Mouse (Mus musculus): ENCODE results near the gene Carmil1. TPM values are rescaled to one million over a fixed set of nuclear protein-coding genes. Genes with fewer than 3 reads are reported as not detected.

Gene Carmil1
- total RNA-seq (2015) (3.7 and 3.8 TPM in 2 replicates), total RNA-seq (2017) (4.9 and 5.6 TPM in 2 replicates)

- ATAC-seq (replicated peaks; ENCODE audit: poor library complexity) = peak; percentile 92
Observed at GRCm38 (mm10) chr13:24280439-24281431, at the start of gene Carmil1. TSS of gene Carmil1 (minus strand) at chr13:24280795.

- ATAC-seq (replicated peaks; ENCODE audit: poor library complexity) = no peak
Observed at GRCm38 (mm10) chr13:24330128-24330527, 49.5 kb upstream of the Carmil1 start.

- ATAC-seq (replicated peaks; ENCODE audit: poor library complexity) = 0 out of 2 replicates have a peak, but pooled peaks have one; percentile 34
Observed at GRCm38 (mm10) chr13:24328036-24328817, 47.6 kb upstream of the Carmil1 start.

- ATAC-seq (replicated peaks; ENCODE audit: poor library complexity) = no peak
Observed at GRCm38 (mm10) chr13:24327201-24327600, 46.6 kb upstream of the Carmil1 start, which contains the start of gene Cmah. TSS of gene Cmah (plus strand) at chr13:24327404.

- no peak for ATAC-seq (replicated peaks; ENCODE audit: poor library complexity)
Observed at GRCm38 (mm10) chr13:24321313-24321712, 40.7 kb upstream of the Carmil1 start.

- ATAC-seq (replicated peaks; ENCODE audit: poor library complexity) = peak; percentile 88
Observed at GRCm38 (mm10) chr13:24318618-24319017, 38.0 kb upstream of the Carmil1 start.

- peak; percentile 44; the same call in 1 of the 2 replicates for ATAC-seq (replicated peaks; ENCODE audit: poor library complexity)
Observed at GRCm38 (mm10) chr13:24316563-24316962, 36.0 kb upstream of the Carmil1 start.

GRCm38 (mm10) chr13:24311011-24311940, 30.7 kb upstream of the Carmil1 start:
- ATAC-seq (replicated peaks; ENCODE audit: poor library complexity) = peak; percentile 88

GRCm38 (mm10) chr13:24306248-24306647, 25.7 kb upstream of the Carmil1 start:
- ATAC-seq (replicated peaks; ENCODE audit: poor library complexity) = no peak

- no peak for ATAC-seq (replicated peaks; ENCODE audit: poor library complexity)
Observed at GRCm38 (mm10) chr13:24305486-24305885, 24.9 kb upstream of the Carmil1 start.

- peak; percentile 88 for ATAC-seq (replicated peaks; ENCODE audit: poor library complexity)
Observed at GRCm38 (mm10) chr13:24297252-24297651, 16.7 kb upstream of the Carmil1 start.

- no peak for ATAC-seq (replicated peaks; ENCODE audit: poor library complexity)
Observed at GRCm38 (mm10) chr13:24287381-24287780, 6.8 kb upstream of the Carmil1 start.

- no peak for ATAC-seq (replicated peaks; ENCODE audit: poor library complexity)
Observed at GRCm38 (mm10) chr13:24279762-24280438, 695 bp downstream of the Carmil1 start.

- no peak for ATAC-seq (replicated peaks; ENCODE audit: poor library complexity)
Observed at GRCm38 (mm10) chr13:24279407-24279761, 1.2 kb downstream of the Carmil1 start.

GRCm38 (mm10) chr13:24272740-24273377, 7.7 kb downstream of the Carmil1 start:
- no peak for ATAC-seq (replicated peaks; ENCODE audit: poor library complexity)

GRCm38 (mm10) chr13:24269100-24269465, 11.5 kb downstream of the Carmil1 start:
- ATAC-seq (replicated peaks; ENCODE audit: poor library complexity) = no peak

GRCm38 (mm10) chr13:24268355-24269099, 12.1 kb downstream of the Carmil1 start:
- no peak for ATAC-seq (replicated peaks; ENCODE audit: poor library complexity)

GRCm38 (mm10) chr13:24264760-24265159, 15.8 kb downstream of the Carmil1 start:
- no peak for ATAC-seq (replicated peaks; ENCODE audit: poor library complexity)

GRCm38 (mm10) chr13:24263560-24263959, 17.0 kb downstream of the Carmil1 start:
- no peak for ATAC-seq (replicated peaks; ENCODE audit: poor library complexity)
